Mouse (Mus musculus) hindbrain, embryonic 11.5 days (tissue): ENCODE results near the gene Hspb9. TPM values are rescaled to one million over a fixed set of nuclear protein-coding genes. Genes with fewer than 3 reads are reported as not detected.

ENCODE experiments used
- ATAC-seq: fragments of 200-750 bp; cut with Nextera tagmentation; 2 replicates; pipeline ENCODE4 v1.8.0; 2017; ENCODE audit warnings: mild to moderate bottlenecking, moderate TSS enrichment, moderate library complexity; ENCODE audit not compliant: low FRiP score
- DNase-seq: peaks from one replicate; pipeline ENCODE4 v3.0.0-alpha.2; 2015; ENCODE audit warnings: low spot score
- H3K27ac ChIP-seq: fragments of 300-500 bp; sonication (generic); 2 replicates; pipeline ENCODE4 v1.5.1; 2014; ENCODE audit warnings: mild to moderate bottlenecking, low read depth, low read length
- H3K27me3 ChIP-seq: fragments of 300-500 bp; sonication (generic); 2 replicates; pipeline ENCODE4 v1.6.1; 2014; ENCODE audit warnings: mild to moderate bottlenecking, low read length, moderate library complexity, mixed read lengths; ENCODE audit not compliant: control insufficient read depth, insufficient read depth
- H3K36me3 ChIP-seq: fragments of 300-500 bp; sonication (generic); 2 replicates; pipeline ENCODE4 v1.6.1; 2014; ENCODE audit warnings: mild to moderate bottlenecking, low read length, moderate library complexity, mixed read lengths; ENCODE audit not compliant: control insufficient read depth, insufficient read depth
- H3K4me1 ChIP-seq: fragments of 300-500 bp; sonication (generic); replicated peaks from 2 replicates; pipeline ENCODE4 v1.6.1; 2014; ENCODE audit warnings: low read length, mixed read lengths; ENCODE audit not compliant: control insufficient read depth, insufficient read depth
- H3K4me2 ChIP-seq: fragments of 300-500 bp; sonication (generic); replicated peaks from 2 replicates; pipeline ENCODE4 v1.6.1; 2014; ENCODE audit warnings: mild to moderate bottlenecking, low read depth, low read length
- H3K4me3 ChIP-seq: fragments of 300-500 bp; sonication (generic); 2 replicates; pipeline ENCODE4 v1.5.1; 2014; ENCODE audit warnings: low read depth, low read length
- H3K9ac ChIP-seq: fragments of 300-500 bp; sonication (generic); 2 replicates; pipeline ENCODE4 v1.6.1; 2014; ENCODE audit warnings: low read depth, low read length
- H3K9me3 ChIP-seq: fragments of 300-500 bp; sonication (generic); 2 replicates; pipeline ENCODE4 v1.6.1; 2016; ENCODE audit warnings: low read length; ENCODE audit not compliant: control insufficient read depth
- WGBS: fragments of 180-500 bp; shearing (Covaris S2); extraction: QIAGEN DNeasy Blood & Tissue Kit; methylation state at CpG from one replicate; pipeline ENCODE4 v1.1.7; 2014; 5-methylcytosine and 5-hydroxymethylcytosine counted together
- polyA plus RNA-seq: library from polyadenylated mRNA; unstranded; fragments of >200 nt; fragmentation: Nextera tagmentation; extraction: Ambion mirVana; gene quantifications from 2 replicates; pipeline ENCODE4 v1.2.1, GENCODE M21; 2014

The Hspb9 gene
- polyA plus RNA-seq, 1 experiment from 2014 or later, result 0.82 TPM

DNA sequence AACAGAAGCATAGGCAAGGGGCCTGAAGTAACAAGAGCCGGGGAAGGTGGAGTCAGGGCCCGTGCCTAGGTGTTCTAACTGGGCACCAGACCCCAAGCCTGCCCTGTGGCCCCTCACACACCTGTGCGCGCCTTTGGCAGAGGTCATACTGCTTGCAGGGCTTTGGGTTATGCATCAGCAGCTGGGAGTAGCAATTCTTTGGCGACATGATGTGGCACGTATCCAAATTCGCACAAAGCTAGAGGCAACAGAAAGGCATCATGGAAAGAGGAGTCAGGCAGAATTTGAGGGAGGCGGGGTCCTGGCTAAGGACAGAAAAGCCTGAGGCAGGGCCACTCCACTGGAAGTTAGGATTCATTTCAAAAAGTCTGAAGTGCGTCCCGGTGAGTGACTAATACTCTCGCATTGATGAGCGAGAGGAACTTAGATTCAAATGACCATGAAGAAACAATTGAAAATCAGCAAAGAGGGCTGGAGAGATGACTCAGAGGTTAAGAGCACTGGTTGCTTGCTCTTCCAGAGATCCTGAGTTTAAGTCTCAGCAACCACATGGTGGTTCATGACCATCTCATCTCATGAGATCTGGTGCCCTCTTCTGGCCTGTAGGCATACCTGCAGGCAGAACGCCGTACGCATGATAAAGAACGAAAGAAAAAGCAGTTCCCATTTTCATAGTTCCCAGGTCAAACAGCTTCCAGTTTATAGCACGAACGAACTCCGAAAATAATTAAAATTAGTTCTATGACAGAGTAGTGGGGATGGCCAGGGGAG, 11.4 kb upstream of the Hspb9 start:
- no peak for ATAC-seq
- peaks cover 3% of the 10 kb centered on the region; the same call in 1 of the 2 replicates for H3K36me3 ChIP-seq
- peak; percentile 86 for DNase-seq

DNA sequence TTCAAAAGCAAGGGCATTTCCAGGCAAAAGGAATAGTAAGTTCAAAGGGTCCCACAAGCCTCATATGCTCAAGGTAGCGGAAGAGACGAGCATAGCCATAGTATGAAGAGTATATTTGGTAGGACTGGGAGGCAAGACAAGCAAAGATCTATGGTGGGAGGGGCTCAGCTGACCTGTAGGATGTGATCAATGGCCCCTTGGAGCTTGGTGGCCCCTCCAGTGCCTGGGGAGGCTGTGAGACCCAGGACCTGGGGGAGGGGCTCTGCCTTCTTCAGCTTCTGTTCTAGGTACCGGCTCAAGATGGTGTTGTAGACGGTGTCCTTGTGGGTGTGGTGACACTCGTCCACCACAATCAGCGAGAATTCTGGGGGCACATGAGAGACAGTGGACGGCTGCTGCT, 10.7 kb upstream of the Hspb9 start:
- no peak overlapping the region for H3K4me3 ChIP-seq
- H3K36me3 ChIP-seq, result peaks cover 3% of the 10 kb centered on the region; the same call in 1 of the 2 replicates
- no peak overlapping the region for H3K4me2 ChIP-seq
- 43% methylated on average over 7 of the region's 7 CpGs for WGBS
- H3K27me3 ChIP-seq, result no peaks in the 10 kb centered on the region
- H3K27ac ChIP-seq, result no peak overlapping the region
- no peaks in the 10 kb centered on the region for H3K9me3 ChIP-seq
- H3K4me1 ChIP-seq, result no peaks in the 10 kb centered on the region
- DNase-seq, result no peak
- no peak for ATAC-seq
- no peak overlapping the region for H3K9ac ChIP-seq

More for the DNA sequence above, 11.4 kb upstream of the Hspb9 start:
- Histone ChIP-seq H3K9me3 (no peaks in the 10 kb centered on the region), H3K4me3 (no peak overlapping the region), H3K27me3 (no peaks in the 10 kb centered on the region), H3K27ac (no peak overlapping the region), H3K4me2 (no peak overlapping the region), H3K4me1 (no peaks in the 10 kb centered on the region), H3K9ac (no peak overlapping the region)
- WGBS, result 39% methylated on average over 19 of the region's 19 CpGs

DNA sequence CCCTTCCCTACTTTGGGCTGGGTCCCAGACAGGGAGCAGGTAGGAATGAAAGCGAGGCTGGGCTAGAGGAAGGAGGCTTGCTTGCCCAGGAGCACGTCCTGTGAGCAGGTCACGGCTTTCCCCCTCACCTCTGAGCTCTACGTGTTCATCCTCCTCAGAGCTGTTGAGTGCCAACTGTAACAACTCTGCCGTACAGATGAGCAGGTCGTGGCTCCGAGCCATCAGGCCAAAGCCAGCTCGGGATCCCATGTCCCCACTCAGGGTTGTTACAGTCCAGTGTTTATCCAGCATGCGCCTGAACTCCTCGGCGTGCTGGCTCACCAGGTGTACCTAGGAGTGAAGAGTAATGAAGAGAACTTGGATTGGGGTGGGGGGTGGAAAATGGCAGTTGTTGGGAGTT, 10.3 kb upstream of the Hspb9 start:
- Histone ChIP-seq H3K9ac (no peak overlapping the region), H3K36me3 (peaks cover 3% of the 10 kb centered on the region; the same call in 1 of the 2 replicates), H3K27me3 (no peaks in the 10 kb centered on the region), H3K9me3 (no peaks in the 10 kb centered on the region), H3K27ac (no peak overlapping the region), H3K4me1 (no peaks in the 10 kb centered on the region), H3K4me2 (no peak overlapping the region), H3K4me3 (no peak overlapping the region)
- no peak for ATAC-seq
- DNase-seq, result no peak
- WGBS, result 70% methylated on average over 11 of the region's 11 CpGs

DNA sequence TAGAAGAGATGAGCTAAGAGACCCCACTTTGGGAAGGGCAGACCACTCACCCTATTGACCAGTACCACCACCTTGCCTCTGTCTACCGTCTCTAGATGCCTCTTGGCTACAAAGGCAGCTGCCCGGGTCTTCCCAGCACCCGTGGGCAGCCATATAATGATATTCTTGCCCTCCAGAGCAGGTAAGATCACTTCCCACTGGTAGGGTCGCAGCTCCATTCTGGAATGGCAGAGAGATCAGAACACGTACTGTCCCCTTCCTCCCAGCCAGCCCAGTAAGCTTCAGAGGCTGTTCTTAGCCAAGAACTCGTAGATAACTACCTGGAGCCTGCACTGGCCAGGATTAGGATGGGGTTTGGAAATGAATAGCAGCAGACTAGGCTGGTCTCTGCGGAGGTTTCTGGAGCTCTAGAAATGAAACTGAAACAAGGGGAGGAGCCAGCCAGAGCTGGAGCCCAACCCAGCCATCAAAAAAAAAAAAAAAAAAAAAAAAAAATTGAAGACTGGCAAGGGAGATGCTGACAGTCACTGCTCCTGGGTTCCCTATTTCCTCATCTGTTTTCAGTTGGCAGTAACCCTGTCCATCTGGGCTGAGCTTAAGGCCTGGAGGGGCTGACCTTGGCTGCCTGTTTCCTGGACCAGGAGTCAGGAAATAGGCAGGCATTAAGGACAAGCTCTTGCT, 9.7 kb upstream of the Hspb9 start, which contains the start of gene Dhx58:
Gene Dhx58 (minus strand): TSS at position 421 of the 681 bp plus-strand sequence.
- DNase-seq (no peak), ATAC-seq (no peak)
- no peak within 1 kb of the TSS for H3K4me2 ChIP-seq
- H3K9me3 ChIP-seq, result no peaks in the 10 kb centered on the region
- H3K4me3 ChIP-seq, result no peak within 1 kb of the TSS
- no peaks in the 10 kb centered on the region for H3K27me3 ChIP-seq
- 68% methylated on average over 7 of the region's 7 CpGs for WGBS
- no peaks in the 10 kb centered on the region for H3K4me1 ChIP-seq
- H3K27ac ChIP-seq, result no peak within 1 kb of the TSS
- H3K9ac ChIP-seq, result no peak within 1 kb of the TSS
- H3K36me3 ChIP-seq, result peaks cover 5% of the 10 kb centered on the region; the same call in 1 of the 2 replicates

DNA sequence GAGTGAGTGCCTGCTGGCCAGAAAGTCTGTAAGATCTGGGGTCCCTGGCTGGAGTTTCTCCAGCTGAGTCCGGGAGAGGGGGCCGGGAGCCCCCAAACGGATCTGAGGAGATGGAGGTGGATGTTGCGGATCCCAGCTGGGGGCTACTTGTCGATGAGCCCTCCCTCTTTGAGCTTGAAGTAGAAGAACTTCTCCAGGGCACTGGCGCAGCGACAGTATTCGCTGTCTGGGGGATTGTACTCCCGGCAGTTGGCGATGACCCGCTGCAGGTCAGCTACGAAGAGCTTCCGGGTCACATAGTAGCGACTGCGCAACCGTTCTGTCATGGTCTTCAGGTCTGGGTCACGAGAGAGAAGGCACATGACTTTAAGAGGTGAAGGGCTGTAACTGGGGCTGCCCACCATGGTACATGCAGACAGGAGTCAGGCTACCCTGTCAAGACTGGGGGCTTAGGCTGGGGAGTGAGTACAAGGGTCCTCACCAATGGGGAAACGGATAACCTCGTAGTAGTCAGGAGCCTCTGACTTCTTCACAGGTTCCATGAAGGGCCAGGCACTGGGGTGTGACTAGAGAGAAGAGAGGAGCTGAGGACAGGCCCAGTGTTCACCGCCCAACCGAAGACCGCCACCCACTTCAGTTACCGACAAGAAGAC, 8.4 kb upstream of the Hspb9 start:
- Histone ChIP-seq H3K9me3 (no peaks in the 10 kb centered on the region), H3K4me1 (no peaks in the 10 kb centered on the region), H3K4me3 (no peak overlapping the region), H3K27me3 (no peaks in the 10 kb centered on the region), H3K36me3 (peaks cover 10% of the 10 kb centered on the region; the same call in 1 of the 2 replicates), H3K4me2 (no peak overlapping the region), H3K9ac (no peak overlapping the region), H3K27ac (no peak overlapping the region)
- 93% methylated on average over 23 of the region's 23 CpGs for WGBS
- ATAC-seq (no peak), DNase-seq (no peak)

DNA sequence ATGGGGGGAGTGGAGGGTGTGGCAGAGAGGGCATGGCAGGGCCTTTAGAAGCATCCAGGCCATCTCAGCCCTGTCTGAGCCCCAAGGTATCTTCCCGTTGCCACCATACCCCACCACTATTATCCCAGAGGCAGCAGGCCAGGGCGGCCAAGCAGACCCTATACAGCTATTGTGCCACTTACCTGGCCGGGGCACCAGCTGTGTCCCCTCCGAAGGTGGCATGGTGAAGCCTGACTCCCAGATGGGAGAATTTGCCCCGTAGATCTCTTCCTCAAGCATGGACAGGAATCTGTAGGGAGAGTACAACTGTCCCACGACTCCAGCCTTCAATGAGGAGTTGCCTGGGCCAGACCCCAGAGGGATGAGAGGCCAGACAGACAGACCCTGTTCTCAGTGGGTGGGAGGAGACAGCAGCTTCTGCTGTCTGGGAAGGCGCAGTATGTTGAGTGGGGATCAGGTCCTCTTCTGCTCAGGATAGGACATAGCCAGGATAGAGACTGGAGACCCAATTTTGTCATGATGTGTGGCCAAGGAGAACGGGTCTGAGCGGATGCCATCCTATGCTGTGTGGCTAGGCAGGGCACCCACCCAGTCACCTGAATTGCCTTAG, 4.3 kb upstream of the Hspb9 start:
- ATAC-seq, result no peak
- no peak overlapping the region for H3K4me3 ChIP-seq

DNA sequence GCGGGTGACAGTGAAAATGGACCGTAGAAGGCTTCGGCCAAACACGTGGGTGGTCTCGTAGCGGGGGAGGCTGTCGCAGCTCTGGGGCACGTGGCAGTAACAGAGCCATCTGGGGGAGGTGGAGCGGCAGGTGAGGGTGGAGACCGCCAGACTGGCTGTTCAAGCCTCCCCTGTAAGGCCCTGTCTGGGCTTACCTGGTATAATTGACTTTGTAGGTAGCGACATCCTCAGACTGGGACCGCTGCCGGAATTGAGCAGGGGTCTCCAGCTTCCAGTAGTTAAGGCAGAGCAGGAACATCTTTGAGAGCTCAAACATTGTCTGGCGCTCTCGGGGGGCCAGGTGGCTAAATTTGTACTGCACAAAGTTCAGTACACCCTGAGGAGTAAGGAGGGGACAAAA, 3.1 kb upstream of the Hspb9 start:
- H3K4me3 ChIP-seq, result no peak overlapping the region
- ATAC-seq, result no peak

More for the DNA sequence above, 4.3 kb upstream of the Hspb9 start:
- no peaks in the 10 kb centered on the region for H3K27me3 ChIP-seq
- DNase-seq, result no peak
- H3K27ac ChIP-seq, result no peak overlapping the region
- 92% methylated on average over 9 of the region's 9 CpGs for WGBS
- no peaks in the 10 kb centered on the region for H3K9me3 ChIP-seq
- no peak overlapping the region for H3K9ac ChIP-seq
- peaks cover 8% of the 10 kb centered on the region for H3K4me1 ChIP-seq
- peaks cover 11% of the 10 kb centered on the region; the same call in 1 of the 2 replicates for H3K36me3 ChIP-seq
- no peak overlapping the region for H3K4me2 ChIP-seq

DNA sequence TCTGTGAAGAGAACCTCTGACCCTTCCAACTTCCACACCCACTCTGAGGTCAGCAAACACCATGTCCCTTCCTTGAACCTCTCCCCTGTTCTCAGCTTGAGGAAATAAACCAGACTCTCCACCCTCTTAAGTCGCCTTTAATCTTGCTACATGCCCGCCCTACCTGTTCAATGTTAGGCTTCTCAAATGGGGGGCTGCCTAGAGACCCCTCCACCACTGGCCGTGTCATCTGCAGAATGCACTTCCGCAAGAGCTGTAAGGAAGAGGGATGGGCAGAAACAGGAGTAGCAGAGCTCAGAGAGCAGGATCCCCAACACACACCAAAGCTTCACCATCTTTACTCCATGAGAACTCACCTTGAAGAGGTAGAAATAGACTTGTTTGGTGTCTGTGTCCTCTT, 2.7 kb upstream of the Hspb9 start:
- peaks cover 11% of the 10 kb centered on the region; the same call in 1 of the 2 replicates for H3K36me3 ChIP-seq
- no peak overlapping the region for H3K27ac ChIP-seq
- no peak overlapping the region for H3K9ac ChIP-seq
- no peak for ATAC-seq
- no peak overlapping the region for H3K4me3 ChIP-seq
- no peak for DNase-seq
- H3K4me1 ChIP-seq, result peaks cover 9% of the 10 kb centered on the region
- no peaks in the 10 kb centered on the region for H3K27me3 ChIP-seq
- no peaks in the 10 kb centered on the region for H3K9me3 ChIP-seq
- WGBS, result 95% methylated on average over 4 of the region's 4 CpGs
- H3K4me2 ChIP-seq, result no peak overlapping the region

More for the DNA sequence above, 3.1 kb upstream of the Hspb9 start:
- peaks cover 9% of the 10 kb centered on the region for H3K4me1 ChIP-seq
- H3K9me3 ChIP-seq, result no peaks in the 10 kb centered on the region
- no peak overlapping the region for H3K9ac ChIP-seq
- DNase-seq, result no peak
- no peaks in the 10 kb centered on the region for H3K27me3 ChIP-seq
- H3K27ac ChIP-seq, result no peak overlapping the region
- 94% methylated on average over 15 of the region's 15 CpGs for WGBS
- H3K4me2 ChIP-seq, result no peak overlapping the region
- H3K36me3 ChIP-seq, result peaks cover 11% of the 10 kb centered on the region; the same call in 1 of the 2 replicates
